Mouse (Mus musculus): ENCODE measurements around the gene Hist2h2aa1. TPM values are rescaled to one million over a fixed set of nuclear protein-coding genes. Genes with fewer than 3 reads are reported as not detected.

Hist2h2aa1 gene
- total RNA-seq, 2 experiments from 2014 or later: 6.7 to 8.0 TPM

- no peak for DNase-seq (ENCODE audit: low spot score in 2 of 2)
Measured at GRCm38 (mm10) chr3:96250890-96251289, 5.6 kb downstream of the Hist2h2aa1 start.

- DNase-seq (ENCODE audit: low spot score in 2 of 2): no peak
Measured at GRCm38 (mm10) chr3:96251787-96252186, 6.5 kb downstream of the Hist2h2aa1 start.

GRCm38 (mm10) chr3:96254683-96255355 lies 9.5 kb downstream of the Hist2h2aa1 start:
- DNase-seq (ENCODE audit: low spot score in 2 of 2): no peak

GRCm38 (mm10) chr3:96255926-96256593 lies 10.8 kb downstream of the Hist2h2aa1 start:
- no peak for DNase-seq (ENCODE audit: low spot score in 2 of 2)

GRCm38 (mm10) chr3:96257190-96257589 lies 11.9 kb downstream of the Hist2h2aa1 start:
- DNase-seq (ENCODE audit: low spot score in 2 of 2): no peak

- DNase-seq (ENCODE audit: low spot score in 2 of 2): no peak
Measured at GRCm38 (mm10) chr3:96260220-96260619, 14.9 kb downstream of the Hist2h2aa1 start.

GRCm38 (mm10) chr3:96261623-96262022 lies 16.3 kb downstream of the Hist2h2aa1 start:
- DNase-seq (ENCODE audit: low spot score in 2 of 2): no peak

- peak; percentile 60 to 77 for DNase-seq (ENCODE audit: low spot score in 2 of 2)
Measured at GRCm38 (mm10) chr3:96262216-96262875, 17.0 kb downstream of the Hist2h2aa1 start.

- peak; percentile 98 for DNase-seq (ENCODE audit: low spot score in 2 of 2)
Measured at GRCm38 (mm10) chr3:96262979-96263550, 17.8 kb downstream of the Hist2h2aa1 start, which contains the start of gene Hist2h4. TSS of gene Hist2h4 (minus strand) at chr3:96263311.

GRCm38 (mm10) chr3:96263558-96264403 lies 18.5 kb downstream of the Hist2h2aa1 start:
- DNase-seq (ENCODE audit: low spot score in 2 of 2): peak in 1 of 2 experiments; percentile 54

GRCm38 (mm10) chr3:96264404-96264949 lies 19.2 kb downstream of the Hist2h2aa1 start:
- DNase-seq (ENCODE audit: low spot score in 2 of 2): no peak

- DNase-seq (ENCODE audit: low spot score in 2 of 2): no peak
Measured at GRCm38 (mm10) chr3:96266132-96266710, 20.9 kb downstream of the Hist2h2aa1 start.

- no peak for DNase-seq (ENCODE audit: low spot score in 2 of 2)
Measured at GRCm38 (mm10) chr3:96267541-96267940, 22.2 kb downstream of the Hist2h2aa1 start.

GRCm38 (mm10) chr3:96268051-96268775 lies 22.9 kb downstream of the Hist2h2aa1 start, which contains the start of gene Hist2h3b:
TSS of gene Hist2h3b (plus strand) at chr3:96268654.
- peak; percentile 83 to 88 for DNase-seq (ENCODE audit: low spot score in 2 of 2)

GRCm38 (mm10) chr3:96268776-96269378 lies 23.6 kb downstream of the Hist2h2aa1 start:
- peak in 1 of 2 experiments; percentile 33 for DNase-seq (ENCODE audit: low spot score in 2 of 2)

- peak; percentile 92 to 97 for DNase-seq (ENCODE audit: low spot score in 2 of 2)
Measured at GRCm38 (mm10) chr3:96269511-96270474, 24.5 kb downstream of the Hist2h2aa1 start, which contains the start of gene Hist2h2bb. TSS of gene Hist2h2bb (plus strand) at chr3:96269752.

Data from layer of hippocampus, postnatal 14 days (tissue).